Mouse (Mus musculus) spleen, postnatal 36 days (tissue): ENCODE measurements at regions not wholly inside any gene's neighbourhood (a gene's known extent, or its start where the extent isn't known, plus 50 kb on each side); places are given as distances from the start of the nearest gene placed in this dataset.

Source experiments
- DNase-seq, 2 experiments: peaks; one replicate each; pipeline ENCODE4 v3.0.0; 2022; ENCODE audit warnings: low spot score in 2 of 2, mixed read lengths in 1 of 2

- no peak for DNase-seq
These were observed 232.6 kb upstream of the Chd6 start for GRCm38 (mm10) chr2:161341368-161341891.

- no peak for DNase-seq
These were observed 231.4 kb upstream of the Chd6 start for GRCm38 (mm10) chr2:161340291-161340690.

GRCm38 (mm10) chr2:161339327-161340001 lies 230.6 kb upstream of the Chd6 start:
- no peak for DNase-seq

- DNase-seq = no peak
These were observed 230.1 kb upstream of the Chd6 start for GRCm38 (mm10) chr2:161338953-161339326.

- no peak for DNase-seq
These were observed 223.8 kb upstream of the Chd6 start for GRCm38 (mm10) chr2:161332653-161333052.

GRCm38 (mm10) chr2:161331850-161332365 lies 223.0 kb upstream of the Chd6 start:
- no peak for DNase-seq

GRCm38 (mm10) chr2:161302796-161303195 lies 193.9 kb upstream of the Chd6 start:
- no peak for DNase-seq

- DNase-seq = no peak
These were observed 160.1 kb upstream of the Chd6 start for GRCm38 (mm10) chr2:161268861-161269413.

- DNase-seq = no peak
These were observed 157.6 kb upstream of the Chd6 start for GRCm38 (mm10) chr2:161266476-161266875.

- DNase-seq = no peak
These were observed 156.3 kb upstream of the Chd6 start for GRCm38 (mm10) chr2:161265211-161265610.

- DNase-seq = no peak
These were observed 143.9 kb upstream of the Chd6 start for GRCm38 (mm10) chr2:161252761-161253160.

GRCm38 (mm10) chr2:161241665-161242064 lies 132.8 kb upstream of the Chd6 start:
- DNase-seq = no peak

GRCm38 (mm10) chr2:161237280-161237819 lies 128.5 kb upstream of the Chd6 start:
- no peak for DNase-seq

GRCm38 (mm10) chr2:161233155-161233741 lies 124.4 kb upstream of the Chd6 start:
- DNase-seq = no peak

GRCm38 (mm10) chr2:161231405-161231804 lies 122.5 kb upstream of the Chd6 start:
- no peak for DNase-seq

GRCm38 (mm10) chr2:161215736-161216135 lies 106.9 kb upstream of the Chd6 start:
- DNase-seq = no peak

- peak in 1 of 2 experiments; percentile 5 for DNase-seq
These were observed 106.0 kb upstream of the Chd6 start for GRCm38 (mm10) chr2:161214681-161215458.

- DNase-seq = no peak
These were observed 103.5 kb upstream of the Chd6 start for GRCm38 (mm10) chr2:161212322-161212882.

- DNase-seq = no peak
These were observed 88.0 kb upstream of the Chd6 start for GRCm38 (mm10) chr2:161196713-161197372.

- no peak for DNase-seq
These were observed 78.6 kb upstream of the Chd6 start for GRCm38 (mm10) chr2:161187516-161187915.

GRCm38 (mm10) chr2:161185122-161185521 lies 76.2 kb upstream of the Chd6 start:
- no peak for DNase-seq
